Mouse (Mus musculus) activated CD4-positive, CD25-positive, alpha-beta regulatory T cell, adult 9 weeks (primary cell): ENCODE results near the gene Otos. TPM values are rescaled to one million over a fixed set of nuclear protein-coding genes. Genes with fewer than 3 reads are reported as not detected.

Source experiments
- polyA plus RNA-seq: library from polyadenylated mRNA; unstranded; fragments of 100-300 nt; shearing (Covaris generic); gene quantifications from one replicate; pipeline ENCODE4 v1.2.1, GENCODE M21; 2017

Gene Otos
- polyA plus RNA-seq, result 1.2 TPM

DNA sequence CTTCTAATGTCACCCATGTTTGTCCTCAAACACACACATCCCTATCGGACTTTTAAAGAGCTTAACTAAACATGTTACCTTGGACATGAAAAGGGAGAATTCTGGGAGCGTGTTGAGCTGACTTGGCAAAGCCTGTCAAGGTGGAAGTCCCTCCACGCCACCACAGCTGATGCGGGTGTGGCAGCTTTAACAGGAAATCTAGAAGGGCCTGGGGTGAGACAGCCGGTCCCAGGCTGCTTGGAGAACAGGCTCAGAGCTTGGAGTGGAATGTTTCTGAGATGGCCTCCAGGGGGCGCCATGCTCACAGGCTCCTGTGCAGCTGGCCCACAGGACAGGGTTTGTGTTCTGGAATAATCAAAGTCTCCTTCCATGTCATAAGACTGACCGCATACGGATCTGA, at the start of gene Otos:
Otos (minus strand) TSS at position 169 of the 400 bp plus-strand sequence.

DNA sequence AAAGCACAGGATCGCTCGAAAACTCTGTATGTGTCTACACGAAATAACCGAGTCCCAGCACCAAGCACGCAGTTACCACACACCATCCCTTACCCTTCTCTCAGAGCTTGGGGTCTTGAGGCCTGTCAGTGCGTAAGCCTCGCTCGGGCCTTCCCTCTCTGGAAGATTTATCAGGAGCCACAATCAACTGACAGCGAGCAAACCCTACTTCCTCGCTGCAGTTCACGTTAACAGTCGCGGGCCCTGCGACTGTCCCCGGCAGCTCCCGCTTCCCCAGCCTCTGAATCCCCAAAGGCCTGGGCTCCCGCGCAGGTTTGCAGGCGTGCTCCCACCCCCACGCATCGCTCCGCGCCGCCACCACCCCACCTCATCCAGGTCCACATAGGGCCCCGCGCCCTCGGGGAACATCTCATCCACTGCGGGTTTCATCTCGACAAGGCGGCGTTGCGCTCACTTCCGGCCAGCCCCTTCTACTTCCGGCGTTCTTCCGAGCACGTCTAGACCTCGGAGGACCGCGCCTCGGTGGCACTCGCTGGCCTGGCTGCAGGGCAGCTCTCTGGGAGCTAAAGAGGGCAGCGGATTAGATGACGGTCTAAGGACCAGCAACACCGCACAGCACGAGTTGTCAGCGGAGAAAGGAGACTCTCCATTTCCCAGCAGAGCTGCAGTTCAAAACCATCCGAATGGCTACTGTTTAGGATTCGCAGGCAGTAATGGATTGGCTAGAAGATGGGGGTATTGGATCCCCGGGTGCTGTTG, 6.9 kb downstream of the Otos start, which contains the start of gene Cops9:
Cops9 (minus strand) TSS at position 472 of the 759 bp plus-strand sequence.

DNA sequence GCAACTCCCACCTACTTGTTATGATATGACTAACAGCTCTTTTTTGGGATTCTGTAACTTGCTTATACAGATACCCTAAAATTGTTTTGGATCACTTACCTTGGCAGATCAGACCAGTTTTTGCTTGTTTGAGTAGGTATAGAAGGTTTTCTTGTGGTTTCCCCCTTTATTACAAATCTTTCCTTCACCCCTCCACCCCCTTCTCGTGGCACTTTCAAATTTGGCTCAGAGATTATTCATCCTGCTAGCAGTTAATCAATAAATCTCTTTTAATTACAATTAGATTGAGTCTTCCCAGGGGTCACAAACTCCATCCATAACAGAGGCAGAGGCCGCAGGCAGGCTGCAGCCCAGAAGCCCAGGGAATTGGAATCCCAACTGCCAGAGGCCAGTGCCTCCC, 31.2 kb downstream of the Otos start, which contains the start of gene Olfr12:
Olfr12 (plus strand) TSS at position 301 of the 400 bp plus-strand sequence.

DNA sequence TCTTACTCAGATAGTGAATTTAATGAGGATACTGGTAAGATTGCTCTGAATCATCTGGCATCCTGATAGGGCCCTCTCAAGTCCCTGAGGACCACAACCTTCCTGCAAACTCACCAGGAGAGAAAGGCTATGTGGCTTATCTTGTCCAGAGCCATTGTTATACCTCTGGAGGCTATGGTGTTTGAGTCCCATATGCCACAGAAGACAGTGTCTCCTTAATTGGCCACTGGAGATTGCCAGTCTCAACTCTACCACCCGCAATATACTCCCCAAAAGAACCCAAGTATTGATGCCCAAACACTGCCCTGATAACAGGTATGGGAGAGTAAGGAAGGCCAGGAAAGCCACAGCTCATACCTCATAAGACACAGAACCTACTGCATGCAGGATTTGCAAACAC, 43.2 kb downstream of the Otos start, which contains the start of gene Olfr1410:
Olfr1410 (plus strand) TSS at position 301 of the 400 bp plus-strand sequence.

Other genes starting within 250 kb of the Otos start
- gene Ndufa10, start 175.0 kb downstream of the Otos start, polyA plus RNA-seq, result 240 TPM
- not detected for gene Olfr1416, start 163.7 kb downstream of the Otos start, polyA plus RNA-seq
- gene Olfr1415, start 152.7 kb downstream of the Otos start, polyA plus RNA-seq, result not detected
- gene Olfr1414, start 130.2 kb downstream of the Otos start, polyA plus RNA-seq, result not detected
- gene Olfr1413, start 77.5 kb downstream of the Otos start, polyA plus RNA-seq, result not detected
- gene Olfr1412, start 63.1 kb downstream of the Otos start, polyA plus RNA-seq, result not detected
- gene Olfr1411, start 54.4 kb downstream of the Otos start, polyA plus RNA-seq, result not detected
- gene Olfr1410, start 43.1 kb downstream of the Otos start, polyA plus RNA-seq, result not detected
- gene Olfr12, start 31.1 kb downstream of the Otos start, polyA plus RNA-seq, result not detected
- gene Cops9, start 6.9 kb downstream of the Otos start, polyA plus RNA-seq, result 267 TPM
- 1.0 TPM for gene Gpc1, start 182.8 kb upstream of the Otos start, polyA plus RNA-seq